Mouse (Mus musculus) layer of hippocampus, adult 2 months (tissue): ENCODE measurements around the gene Atf6b. TPM values are rescaled to one million over a fixed set of nuclear protein-coding genes. Genes with fewer than 3 reads are reported as not detected.

Source experiments
- DNase-seq, 2 experiments: peaks; one replicate each; pipeline ENCODE4 v3.0.0; 2022; ENCODE audit warnings: low spot score in 2 of 2
- H3K27ac ChIP-seq: fragments of 200-600 bp; 2 replicates; pipeline ENCODE4 v1.8.1; 2022
- H3K4me3 ChIP-seq: fragments of 200-600 bp; 2 replicates; pipeline ENCODE4 v1.8.1; 2022; ENCODE audit warnings: mild to moderate bottlenecking
- CTCF ChIP-seq: fragments of 200-600 bp; conservative IDR thresholded peaks from 2 replicates; pipeline ENCODE4 v1.8.1; 2022; ENCODE audit warnings: antibody characterized with exemption, mild to moderate bottlenecking, moderate library complexity
- total RNA-seq, 2 experiments: library from RNA; stranded (reverse); gene quantifications; 2 replicates each; pipeline ENCODE4 v1.2.3; 2021

Atf6b gene
- total RNA-seq, 2 experiments from 2014 or later: 92.0 to 93.2 TPM

DNA sequence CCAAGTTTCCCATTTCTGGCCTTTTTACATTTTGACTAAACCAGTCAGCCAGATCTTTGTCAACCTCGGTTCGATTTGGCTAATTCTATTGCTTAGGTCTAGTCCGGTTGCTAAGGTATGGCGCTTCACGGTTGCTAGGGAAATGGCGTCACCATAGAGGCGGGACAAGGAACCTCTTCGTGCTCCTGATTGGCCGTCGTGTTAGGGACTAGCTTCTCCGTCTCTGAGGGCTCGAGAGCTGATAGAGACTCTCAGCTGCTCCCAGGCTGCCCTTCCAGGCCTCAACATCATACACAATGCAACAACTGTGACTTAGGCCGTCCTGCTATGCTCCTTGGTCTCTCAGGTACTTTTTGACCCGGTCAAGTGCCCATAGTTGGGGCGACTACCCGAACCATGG lies 2.3 kb upstream of the Atf6b start, which contains the start of gene Fkbpl:
Gene Fkbpl, plus strand, starts transcription at position 157 of the 400 bp plus-strand sequence.
- no peak for TF ChIP-seq CTCF
- DNase-seq: peak; percentile 98
- Histone ChIP-seq H3K27ac (peak within 1 kb of the TSS; percentile 91), H3K4me3 (peak within 1 kb of the TSS; percentile 76)

DNA sequence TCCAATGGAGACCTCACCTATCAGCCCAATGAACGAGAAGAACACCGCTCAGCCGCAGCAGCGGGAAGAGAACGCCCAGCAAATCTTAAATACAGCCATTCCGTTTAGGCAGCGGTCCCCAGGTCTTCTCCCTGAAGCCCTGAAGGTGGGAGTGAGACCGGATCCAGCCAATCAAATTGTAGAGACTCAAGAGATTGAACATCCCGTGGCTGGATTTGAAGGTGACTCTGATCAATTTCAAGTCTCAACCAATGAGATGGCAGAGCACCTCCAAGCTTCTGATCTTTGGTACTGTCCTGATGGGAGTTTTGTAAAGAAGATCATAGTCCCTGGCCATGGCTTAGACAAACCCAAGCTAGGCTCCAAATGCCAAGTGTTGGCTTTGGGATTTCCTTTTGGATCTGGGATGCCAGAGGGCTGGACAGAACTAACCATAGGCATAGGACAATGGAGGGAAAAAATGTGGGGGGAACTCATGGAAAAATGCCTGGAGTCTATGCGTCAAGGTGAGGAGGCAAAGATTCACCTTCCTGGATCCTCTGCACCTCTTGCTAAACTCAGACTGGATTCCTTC lies 1.6 kb upstream of the Atf6b start:
- H3K27ac ChIP-seq: peak overlapping the region; percentile 91
- no peak for TF ChIP-seq CTCF
- no peak for DNase-seq
- H3K4me3 ChIP-seq: peak overlapping the region; percentile 76

DNA sequence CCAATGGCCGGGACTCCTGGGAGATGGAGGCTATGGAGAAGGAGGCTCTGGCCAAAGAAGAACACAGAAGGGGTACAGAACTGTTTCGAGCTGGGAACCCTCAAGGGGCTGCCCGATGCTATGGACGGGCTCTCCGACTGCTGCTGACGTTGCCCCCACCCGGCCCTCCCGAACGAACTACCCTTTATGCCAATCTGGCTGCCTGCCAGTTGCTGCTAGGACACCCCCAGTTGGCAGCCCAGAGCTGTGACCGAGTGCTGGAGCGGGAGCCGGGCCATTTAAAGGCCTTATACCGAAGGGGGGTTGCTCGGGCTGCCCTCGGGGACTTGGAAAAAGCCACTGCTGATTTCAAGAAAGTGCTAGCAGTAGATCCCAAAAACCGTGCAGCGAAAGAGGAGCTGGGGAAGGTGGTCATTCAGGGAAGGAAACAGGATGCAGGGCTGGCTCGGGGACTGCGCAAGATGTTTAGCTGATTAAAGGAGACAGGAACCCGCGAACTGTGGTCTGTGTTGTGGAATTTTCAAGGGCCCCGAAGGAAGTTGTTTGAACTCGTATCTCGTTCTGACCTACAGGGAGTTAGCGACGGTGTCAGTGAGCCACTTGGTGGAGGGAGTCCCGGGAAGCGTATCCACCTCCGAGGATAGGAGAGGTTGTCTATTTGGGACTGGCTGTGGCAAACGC lies 975 bp upstream of the Atf6b start:
- DNase-seq: no peak
- H3K4me3 ChIP-seq: peak overlapping the region; percentile 76
- TF ChIP-seq CTCF: no peak

DNA sequence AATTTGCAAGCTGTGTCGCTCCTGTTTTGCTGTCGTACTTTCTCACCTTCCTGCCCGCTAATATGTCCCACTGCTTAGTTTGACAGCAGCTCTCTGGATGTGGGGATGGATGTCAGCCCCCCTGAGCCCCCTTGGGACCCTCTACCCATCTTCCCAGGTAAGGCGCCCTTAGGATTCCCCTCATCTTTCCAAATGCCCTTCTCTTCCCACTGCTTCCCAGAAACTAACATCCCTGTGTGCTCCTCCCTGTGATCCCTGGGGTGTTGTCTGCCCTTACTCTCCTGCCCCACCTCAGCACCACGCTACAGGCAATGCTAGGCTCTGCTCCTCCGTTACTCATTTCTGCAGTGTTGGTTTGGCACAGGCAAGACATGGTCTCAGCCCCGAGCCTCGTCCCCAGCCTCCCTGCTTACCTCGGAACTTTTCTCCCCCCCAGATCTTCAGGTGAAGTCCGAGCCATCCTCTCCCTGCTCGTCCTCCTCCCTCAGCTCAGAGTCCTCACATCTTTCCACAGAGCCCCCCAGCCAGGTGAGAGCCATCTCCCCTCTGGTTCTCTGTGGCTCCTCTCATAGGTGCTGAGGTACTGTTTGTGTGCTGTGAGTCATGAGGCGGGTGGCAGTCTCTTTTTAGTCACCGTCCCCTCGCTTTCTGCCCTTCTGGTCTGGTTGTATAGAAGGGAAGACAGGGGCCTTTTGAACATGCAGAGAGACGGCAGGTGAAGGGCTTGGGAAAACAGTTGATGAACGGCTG lies 1.4 kb downstream of the Atf6b start:
- peak overlapping the region; percentile 99 for H3K27ac ChIP-seq
- no peak for DNase-seq
- peak overlapping the region; percentile 99 for H3K4me3 ChIP-seq
- no peak for TF ChIP-seq CTCF

More for the DNA sequence above, 975 bp upstream of the Atf6b start:
- peak overlapping the region; percentile 9; the same call in 1 of the 2 replicates for H3K27ac ChIP-seq

DNA sequence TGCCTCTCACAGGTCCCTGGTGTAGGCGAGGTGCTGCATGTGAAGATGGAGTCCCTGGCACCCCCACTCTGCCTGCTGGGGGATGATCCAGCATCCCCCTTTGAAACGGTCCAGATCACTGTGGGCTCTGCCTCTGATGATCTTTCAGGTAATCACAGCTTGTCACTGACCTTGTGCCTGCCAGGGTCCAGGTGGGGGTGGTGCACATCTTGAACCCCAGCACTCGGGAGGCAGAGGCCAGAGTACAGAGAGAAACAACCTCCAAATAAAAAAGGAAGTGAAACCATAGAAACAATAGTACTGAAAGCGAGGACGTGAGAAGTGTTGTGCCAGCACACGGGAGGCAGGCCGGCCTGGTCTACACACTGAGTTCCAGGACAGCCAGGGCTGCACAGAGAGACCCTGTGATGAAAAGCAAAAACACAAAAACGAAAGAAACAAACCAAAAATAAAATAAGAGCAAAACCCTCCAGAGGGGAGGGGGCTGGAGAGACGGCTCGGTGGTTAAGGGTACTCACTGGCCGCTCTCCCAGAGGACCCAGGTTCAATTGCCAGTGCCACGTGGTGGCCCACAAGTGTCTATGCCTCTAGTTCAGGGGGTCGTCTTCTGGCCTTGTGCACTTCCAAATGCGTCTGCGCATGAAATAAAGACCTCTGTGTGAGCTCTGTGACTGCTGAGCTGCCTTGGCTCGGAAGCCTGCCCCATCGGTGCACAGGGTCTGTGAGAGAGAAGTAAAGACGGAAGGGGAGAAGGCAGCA lies 2.3 kb downstream of the Atf6b start:
- no peak for DNase-seq
- peak overlapping the region; percentile 99 for H3K27ac ChIP-seq
- TF ChIP-seq CTCF: no peak
- H3K4me3 ChIP-seq: peak overlapping the region; percentile 99; the same call in 1 of the 2 replicates

DNA sequence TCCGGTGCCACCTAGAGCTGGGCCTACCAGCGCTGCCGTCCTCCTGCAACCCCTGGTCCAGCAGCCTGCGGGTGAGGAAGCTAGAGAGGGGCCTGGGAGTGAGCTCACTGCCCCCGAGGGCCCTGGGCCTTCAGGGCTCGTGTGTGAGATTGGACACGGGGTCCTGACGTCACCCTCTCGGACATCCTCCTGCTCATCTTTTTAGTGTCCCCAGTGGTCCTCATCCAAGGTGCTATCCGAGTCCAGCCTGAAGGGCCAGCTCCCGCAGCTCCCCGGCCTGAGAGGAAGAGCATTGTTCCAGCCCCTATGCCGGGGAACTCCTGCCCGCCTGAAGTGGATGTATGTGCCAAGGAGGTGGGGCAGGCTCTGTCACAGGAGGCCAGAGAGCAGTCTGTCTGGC lies 3.8 kb downstream of the Atf6b start:
- Histone ChIP-seq H3K4me3 (peak overlapping the region; percentile 26; the same call in 1 of the 2 replicates), H3K27ac (peak overlapping the region; percentile 95)
- DNase-seq: no peak
- no peak for TF ChIP-seq CTCF

DNA sequence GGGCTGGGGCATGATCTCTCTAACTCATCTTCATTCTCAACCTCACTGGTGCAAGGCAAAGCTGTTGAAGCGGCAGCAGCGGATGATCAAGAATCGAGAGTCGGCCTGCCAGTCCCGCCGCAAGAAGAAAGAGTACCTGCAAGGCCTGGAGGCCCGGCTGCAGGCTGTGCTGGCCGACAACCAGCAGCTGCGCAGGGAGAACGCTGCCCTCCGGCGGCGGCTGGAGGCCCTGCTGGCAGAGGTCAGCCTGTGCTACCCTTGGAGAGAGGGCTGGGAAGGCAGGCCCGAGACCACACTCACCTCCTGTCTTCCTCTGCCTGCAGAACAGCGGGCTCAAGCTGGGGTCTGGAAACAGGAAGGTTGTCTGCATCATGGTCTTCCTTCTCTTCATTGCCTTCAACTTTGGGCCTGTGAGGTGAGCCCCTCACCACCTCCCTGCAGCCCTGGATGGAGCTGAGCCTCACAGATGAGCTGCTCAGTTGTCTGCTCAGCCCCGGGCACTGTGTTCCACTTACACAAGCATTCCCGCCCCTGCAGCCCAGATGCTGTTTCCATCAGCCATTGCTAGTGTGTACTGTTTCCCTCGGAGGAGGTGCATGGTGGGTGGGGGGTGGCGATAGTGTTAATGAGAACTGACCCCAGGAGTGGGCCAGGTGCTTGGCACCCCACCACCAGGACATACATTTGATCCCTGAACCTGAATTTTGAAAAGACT lies 4.7 kb downstream of the Atf6b start:
- DNase-seq: no peak
- peak overlapping the region; percentile 95 for H3K27ac ChIP-seq
- TF ChIP-seq CTCF: peak; percentile 71
- peak overlapping the region; percentile 26 for H3K4me3 ChIP-seq

DNA sequence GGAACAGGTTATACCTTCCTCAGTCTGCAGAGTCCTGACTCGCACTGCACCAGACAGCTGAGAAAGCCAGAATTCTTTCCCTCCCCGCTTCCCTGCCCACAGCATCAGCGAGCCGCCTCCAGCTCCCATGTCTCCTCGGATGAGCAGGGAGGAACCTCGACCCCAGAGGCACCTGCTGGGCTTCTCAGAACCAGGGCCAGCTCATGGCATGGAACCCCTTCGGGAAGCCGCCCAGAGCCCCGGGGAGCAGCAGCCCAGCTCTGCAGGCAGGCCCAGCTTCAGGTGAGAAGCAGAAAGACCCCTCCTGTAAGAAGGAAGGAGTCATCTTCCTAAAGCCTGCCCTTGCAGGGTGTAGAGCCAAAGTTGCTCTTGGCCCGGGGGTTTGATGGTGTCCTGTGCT lies 5.6 kb downstream of the Atf6b start:
- peak overlapping the region; percentile 95 for H3K27ac ChIP-seq
- H3K4me3 ChIP-seq: no peak overlapping the region
- no peak for DNase-seq
- TF ChIP-seq CTCF: no peak

DNA sequence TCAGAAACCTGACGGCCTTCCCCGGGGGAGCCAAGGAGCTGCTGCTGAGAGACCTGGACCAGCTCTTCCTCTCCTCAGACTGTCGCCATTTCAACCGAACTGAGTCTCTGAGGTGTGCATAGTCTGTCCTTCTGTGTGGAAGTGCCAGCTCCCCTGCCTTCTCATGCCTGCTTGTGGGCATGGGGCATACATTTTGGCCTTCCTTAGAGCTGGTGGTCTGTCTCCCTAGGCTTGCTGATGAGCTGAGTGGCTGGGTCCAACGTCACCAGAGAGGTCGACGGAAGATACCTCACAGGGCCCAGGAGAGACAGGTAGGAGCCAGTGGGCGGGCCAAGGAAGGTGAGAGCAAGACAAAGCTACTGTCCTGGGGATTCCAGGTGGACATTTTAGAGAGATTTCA lies 6.0 kb downstream of the Atf6b start:
- peak overlapping the region; percentile 95 for H3K27ac ChIP-seq
- DNase-seq: no peak
- H3K4me3 ChIP-seq: no peak overlapping the region
- TF ChIP-seq CTCF: no peak

DNA sequence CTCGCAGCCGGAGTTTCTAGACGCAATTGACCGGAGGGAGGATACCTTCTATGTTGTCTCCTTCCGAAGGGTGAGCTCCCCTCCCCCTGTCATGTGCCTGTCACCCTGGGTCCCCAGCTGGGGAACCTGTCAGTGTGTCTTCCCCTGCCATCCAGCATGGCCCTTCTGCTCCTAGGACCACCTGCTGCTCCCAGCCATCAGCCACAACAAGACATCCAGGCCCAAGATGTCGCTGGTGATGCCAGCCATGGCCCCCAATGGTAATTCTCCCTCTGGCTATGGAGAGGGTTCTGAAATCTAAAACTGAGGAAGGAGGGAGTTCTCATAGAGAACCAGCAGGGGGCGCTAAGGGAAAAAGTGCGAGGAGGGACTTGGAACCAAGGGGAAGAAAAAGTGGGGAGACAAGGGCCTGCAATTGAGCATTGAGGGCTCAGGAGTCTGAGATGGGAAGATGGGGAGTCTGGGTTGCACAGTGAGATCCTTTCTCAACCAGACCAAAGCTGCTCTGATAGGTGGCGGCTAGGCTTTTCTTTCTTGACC lies 6.9 kb downstream of the Atf6b start:
- peak; percentile 74 to 81 for DNase-seq
- Histone ChIP-seq H3K4me3 (no peak overlapping the region), H3K27ac (peak overlapping the region; percentile 95)
- peak; percentile 95 for TF ChIP-seq CTCF

DNA sequence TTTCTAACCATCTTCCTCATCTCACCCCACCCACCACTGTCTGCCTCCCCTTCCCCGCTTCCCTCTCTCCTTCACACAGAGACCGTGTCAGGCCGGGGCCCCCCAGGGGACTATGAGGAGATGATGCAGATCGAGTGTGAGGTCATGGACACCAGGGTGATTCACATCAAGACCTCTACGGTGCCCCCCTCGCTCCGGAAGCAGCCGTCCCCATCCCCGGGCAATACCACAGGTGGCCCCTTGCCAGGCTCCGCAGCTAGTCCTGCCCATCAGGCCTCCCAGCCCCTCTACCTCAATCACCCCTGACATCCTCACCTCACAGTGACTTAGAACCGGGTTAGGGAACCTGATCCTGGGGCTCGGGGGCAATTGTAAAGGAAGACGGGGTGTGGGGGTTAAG lies 7.4 kb downstream of the Atf6b start:
- H3K27ac ChIP-seq: peak overlapping the region; percentile 83; the same call in 1 of the 2 replicates
- no peak for DNase-seq
- no peak for TF ChIP-seq CTCF
- H3K4me3 ChIP-seq: no peak overlapping the region

DNA sequence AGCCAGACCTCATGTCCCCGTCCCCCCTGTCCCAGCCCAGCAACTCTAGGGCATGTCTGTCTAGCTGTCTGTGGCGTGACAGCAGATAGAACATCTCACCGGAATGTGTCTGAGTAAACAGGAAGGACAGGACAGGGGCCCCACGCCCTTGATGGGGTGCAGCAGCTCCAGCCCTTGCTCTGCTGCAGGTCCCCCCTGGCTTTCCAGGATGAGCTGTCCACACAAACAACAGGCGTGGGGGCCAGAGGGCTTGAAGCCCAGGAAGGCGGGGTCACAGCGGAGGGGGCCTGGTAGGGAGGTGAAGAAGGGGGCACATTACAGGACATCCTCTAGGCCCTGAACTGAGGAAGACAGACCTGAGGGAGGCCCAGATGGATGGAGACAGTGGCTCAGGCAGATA lies 8.2 kb downstream of the Atf6b start:
- H3K27ac ChIP-seq: peak overlapping the region; percentile 83
- no peak for DNase-seq
- no peak for TF ChIP-seq CTCF
- no peak overlapping the region for H3K4me3 ChIP-seq
